Mouse (Mus musculus) c-Kit-negative CD71-positive TER-119-positive erythroid progenitor cells, embryonic 14.5 days (primary cell): Measurements from ENCODE around the gene Fxr2.
"Not testable (repeated sequence)": the region's sequence is repeated elsewhere in the genome, so short reads cannot be mapped to it uniquely, and the experiment has no call there.

Experiments
- DNase-seq: peaks from one replicate; pipeline ENCODE4 v3.0.0-alpha.2; 2013; ENCODE audit warnings: low read depth, low spot score

Gene Fxr2

GRCm38 (mm10) chr11:69610899-69611298, 21.9 kb upstream of the Fxr2 start:
- no peak for DNase-seq

- DNase-seq = peak; percentile 66
Measured at GRCm38 (mm10) chr11:69613553-69614256, 19.1 kb upstream of the Fxr2 start.

GRCm38 (mm10) chr11:69614257-69614588, 18.6 kb upstream of the Fxr2 start:
- DNase-seq = not testable (repeated sequence)

GRCm38 (mm10) chr11:69616781-69617180, 16.0 kb upstream of the Fxr2 start:
- no peak for DNase-seq

- no peak for DNase-seq
Measured at GRCm38 (mm10) chr11:69617805-69618204, 15.0 kb upstream of the Fxr2 start, which contains the start of gene Shbg. Gene Shbg (minus strand): TSS chr11:69617905.

GRCm38 (mm10) chr11:69620394-69621081, 12.3 kb upstream of the Fxr2 start:
- DNase-seq = no peak

- DNase-seq = no peak
Measured at GRCm38 (mm10) chr11:69621571-69622268, 11.1 kb upstream of the Fxr2 start, which contains the start of gene Sat2. Gene Sat2 (plus strand): TSS chr11:69622024.

- no peak for DNase-seq
Measured at GRCm38 (mm10) chr11:69622406-69622805, 10.4 kb upstream of the Fxr2 start.

- no peak for DNase-seq
Measured at GRCm38 (mm10) chr11:69623006-69623405, 9.8 kb upstream of the Fxr2 start.

- DNase-seq = not testable (repeated sequence)
Measured at GRCm38 (mm10) chr11:69624339-69624738, 8.5 kb upstream of the Fxr2 start.

GRCm38 (mm10) chr11:69628286-69628685, 4.5 kb upstream of the Fxr2 start:
- peak; percentile 76 for DNase-seq

- DNase-seq = peak; percentile 62
Measured at GRCm38 (mm10) chr11:69629802-69630201, 3.0 kb upstream of the Fxr2 start.

GRCm38 (mm10) chr11:69633128-69633866, 507 bp downstream of the Fxr2 start:
- no peak for DNase-seq

GRCm38 (mm10) chr11:69635471-69635870, 2.7 kb downstream of the Fxr2 start:
- DNase-seq = no peak

- DNase-seq = no peak
Measured at GRCm38 (mm10) chr11:69645860-69646259, 13.1 kb downstream of the Fxr2 start.

- DNase-seq = no peak
Measured at GRCm38 (mm10) chr11:69653399-69653798, 20.6 kb downstream of the Fxr2 start.

- DNase-seq = no peak
Measured at GRCm38 (mm10) chr11:69654760-69655159, 22.0 kb downstream of the Fxr2 start.

GRCm38 (mm10) chr11:69655264-69656064, 22.7 kb downstream of the Fxr2 start, which contains the start of gene Sox15:
Gene Sox15 (plus strand): TSS chr11:69655314.
- DNase-seq = no peak

- DNase-seq = no peak
Measured at GRCm38 (mm10) chr11:69656065-69656455, 23.3 kb downstream of the Fxr2 start.

GRCm38 (mm10) chr11:69656617-69657461, 24.0 kb downstream of the Fxr2 start:
- DNase-seq = no peak
